Mouse (Mus musculus) thymus, postnatal 10 days (tissue): ENCODE data around the gene Emcn.

Experiments
- DNase-seq, 2 experiments: peaks; one replicate each; pipeline ENCODE4 v3.0.0; 2021; ENCODE audit warnings: low spot score in 2 of 2

Gene Emcn

DNA sequence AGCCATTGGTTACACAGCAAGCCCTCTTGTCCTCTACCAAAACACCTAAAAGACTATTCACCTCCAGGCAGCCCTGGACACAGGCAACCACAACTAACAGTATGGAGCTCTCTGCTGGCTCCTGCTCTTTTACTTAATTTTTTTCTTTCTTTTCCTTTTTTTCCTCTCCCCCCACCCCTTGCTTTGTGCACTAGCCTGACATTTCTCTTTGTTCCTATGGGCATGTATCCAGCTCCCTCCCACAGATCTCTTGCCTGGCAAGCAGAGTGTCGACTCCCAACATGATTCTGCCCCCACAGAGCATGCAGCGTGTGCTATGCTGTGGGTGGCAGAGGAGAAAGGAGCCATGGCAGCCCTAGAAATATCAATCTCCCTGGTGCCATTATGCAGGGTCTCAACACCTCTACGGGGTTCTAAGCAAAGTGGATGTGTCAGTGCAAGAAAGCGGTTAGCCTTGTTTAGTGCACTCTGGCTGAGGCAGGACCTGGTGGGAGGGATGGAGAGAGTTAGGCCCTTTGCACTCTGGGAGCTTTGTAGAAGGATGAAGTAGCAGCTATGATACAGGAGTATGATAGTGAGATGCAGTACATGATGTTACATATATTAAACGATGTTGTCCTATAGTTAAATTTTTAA is 74.7 kb downstream of the Emcn start:
- no peak for DNase-seq

DNA sequence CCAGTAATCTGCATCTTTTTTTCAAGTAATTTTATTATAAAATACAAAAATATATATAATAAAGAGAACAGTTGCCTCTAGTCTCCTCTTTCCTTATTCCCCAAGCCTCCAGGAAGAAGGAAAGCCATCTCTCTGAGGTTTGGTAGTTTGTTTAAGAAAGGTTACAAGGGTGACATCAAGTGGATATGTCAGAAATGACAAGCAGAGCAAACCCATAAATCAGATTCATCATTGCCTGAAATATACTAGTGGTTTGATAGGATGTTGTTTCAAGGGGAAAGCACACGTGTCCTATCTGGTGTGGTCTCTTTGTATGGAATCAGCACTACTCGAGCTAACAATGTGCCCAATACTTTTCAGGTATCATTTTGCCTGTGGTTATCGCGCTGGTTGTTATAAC is 77.8 kb downstream of the Emcn start:
- no peak for DNase-seq

DNA sequence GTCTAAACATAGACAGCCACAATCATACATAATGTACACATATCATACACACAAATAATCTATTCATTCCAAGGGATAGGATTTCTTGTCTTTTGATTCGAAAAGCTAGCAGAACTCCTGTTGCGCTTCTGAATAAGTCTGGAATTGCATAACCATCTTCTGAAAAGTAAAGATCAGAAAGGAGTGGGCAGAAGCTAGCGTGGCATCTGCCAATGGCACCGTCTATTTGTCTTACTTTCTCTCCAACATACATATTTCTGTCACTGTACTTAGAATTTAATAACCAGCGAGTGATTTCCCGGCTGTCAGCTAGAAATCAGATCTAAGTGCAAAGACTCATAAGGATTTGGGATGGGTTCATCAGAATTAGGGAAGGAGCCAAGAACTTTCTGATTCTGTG is 88.6 kb downstream of the Emcn start:
- no peak for DNase-seq

DNA sequence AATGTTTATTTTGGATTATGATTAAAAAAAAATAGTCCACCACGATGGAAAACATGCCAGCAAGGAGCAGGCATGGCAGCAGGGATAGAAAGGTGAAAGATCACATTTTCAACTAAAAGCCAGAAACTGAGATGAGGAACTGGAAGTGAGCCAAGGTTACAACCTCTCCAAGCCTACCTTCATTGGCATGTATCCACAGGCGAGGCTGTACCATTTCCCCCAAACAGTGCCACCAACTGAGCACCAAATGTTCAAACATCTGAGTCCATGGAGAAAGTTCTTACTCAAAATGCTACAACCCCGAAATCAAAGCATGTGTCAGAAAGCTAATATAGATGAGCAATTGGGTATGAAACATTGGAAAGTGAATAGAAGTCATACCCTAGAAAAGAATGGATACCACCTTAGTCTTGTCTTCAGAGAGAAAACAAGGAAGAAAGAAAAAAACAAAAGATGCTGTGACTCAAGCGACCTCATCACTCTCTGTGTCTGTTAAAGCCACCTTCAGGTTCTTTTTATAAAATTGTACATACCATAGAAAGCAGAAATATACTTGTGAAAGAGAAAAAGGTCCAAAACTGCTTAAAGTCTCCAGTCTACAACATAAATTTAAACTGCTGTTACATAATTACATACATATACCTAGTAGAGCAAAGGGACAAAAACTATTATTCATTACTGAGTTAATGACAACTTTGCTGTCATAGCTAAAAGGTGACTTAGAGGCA is 124.2 kb downstream of the Emcn start:
- DNase-seq, result no peak

DNA sequence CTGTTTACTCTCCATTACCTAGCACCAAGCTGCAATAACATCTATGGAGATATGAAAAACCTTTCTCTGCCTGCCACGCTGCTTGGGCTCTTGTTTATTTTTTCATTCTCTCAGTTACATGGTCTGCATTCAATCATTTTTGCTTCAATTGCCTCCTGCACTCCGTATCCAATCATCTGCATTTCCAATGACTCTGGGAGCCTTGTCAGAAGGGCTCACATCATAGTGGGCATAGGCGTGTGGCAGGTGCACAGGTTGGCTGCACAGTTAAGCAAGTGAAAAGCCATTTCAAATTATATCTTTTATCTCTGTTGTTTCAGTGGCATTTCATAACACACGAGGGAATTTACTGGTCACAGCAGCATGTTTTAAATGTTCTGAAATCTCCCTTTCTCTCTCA is 125.1 kb downstream of the Emcn start:
- no peak for DNase-seq

DNA sequence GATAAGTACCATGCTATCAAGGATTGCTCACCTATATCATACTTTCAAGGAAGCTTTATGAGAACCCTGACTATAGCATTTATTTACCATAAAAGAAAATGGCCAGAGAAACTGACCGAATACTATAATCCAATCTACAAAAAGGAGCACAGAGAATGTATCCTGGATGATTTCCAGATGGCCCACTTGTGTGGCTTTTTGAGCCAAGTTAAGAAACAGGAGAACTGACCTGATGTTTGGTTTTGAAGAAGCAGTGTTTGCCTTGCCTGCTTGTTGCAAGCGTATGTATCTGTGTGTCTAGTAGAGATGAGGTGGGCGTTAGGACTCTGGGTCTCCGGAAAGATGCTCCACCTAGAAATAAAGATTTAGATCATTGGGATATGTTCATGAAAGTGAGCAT is 125.9 kb downstream of the Emcn start:
- DNase-seq, result no peak

DNA sequence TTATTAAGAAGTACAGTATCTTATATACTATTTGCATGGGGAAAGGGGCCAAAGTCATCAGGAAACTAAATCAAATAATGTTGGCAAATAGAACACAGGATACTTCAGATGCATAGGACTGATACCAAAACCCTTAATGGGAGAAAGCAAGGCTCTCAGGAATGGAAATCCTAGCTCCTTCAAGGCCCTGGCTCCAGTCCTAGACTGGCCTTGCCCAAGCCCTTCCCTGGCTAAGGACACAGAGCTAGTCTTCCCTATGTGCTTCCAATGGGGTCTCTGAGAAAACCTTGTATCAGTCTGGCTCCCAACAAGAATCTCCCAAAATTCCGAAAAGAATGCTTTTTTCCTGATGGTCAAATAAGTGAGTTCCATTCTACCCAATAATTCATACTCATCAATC is 126.5 kb downstream of the Emcn start:
- DNase-seq, result no peak

DNA sequence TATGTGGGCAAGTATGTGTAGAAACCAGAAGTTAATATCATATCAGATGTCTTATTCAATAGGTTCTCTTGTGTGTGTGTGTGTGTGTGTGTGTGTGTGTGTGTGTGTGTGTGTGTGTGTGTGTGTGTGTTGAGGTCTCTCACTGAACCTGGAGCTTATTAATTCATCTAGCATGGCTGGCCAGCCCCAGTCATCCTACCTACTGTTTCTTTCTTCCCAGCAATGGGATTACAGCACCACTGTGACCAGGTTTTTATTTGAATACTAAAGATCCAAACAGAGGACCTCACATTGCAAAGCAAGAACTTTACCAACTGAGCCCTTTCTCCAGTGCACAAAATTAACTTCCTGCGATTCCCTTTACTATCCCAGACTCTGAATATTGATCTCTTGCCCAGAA is 131.3 kb downstream of the Emcn start:
- DNase-seq, result no peak

DNA sequence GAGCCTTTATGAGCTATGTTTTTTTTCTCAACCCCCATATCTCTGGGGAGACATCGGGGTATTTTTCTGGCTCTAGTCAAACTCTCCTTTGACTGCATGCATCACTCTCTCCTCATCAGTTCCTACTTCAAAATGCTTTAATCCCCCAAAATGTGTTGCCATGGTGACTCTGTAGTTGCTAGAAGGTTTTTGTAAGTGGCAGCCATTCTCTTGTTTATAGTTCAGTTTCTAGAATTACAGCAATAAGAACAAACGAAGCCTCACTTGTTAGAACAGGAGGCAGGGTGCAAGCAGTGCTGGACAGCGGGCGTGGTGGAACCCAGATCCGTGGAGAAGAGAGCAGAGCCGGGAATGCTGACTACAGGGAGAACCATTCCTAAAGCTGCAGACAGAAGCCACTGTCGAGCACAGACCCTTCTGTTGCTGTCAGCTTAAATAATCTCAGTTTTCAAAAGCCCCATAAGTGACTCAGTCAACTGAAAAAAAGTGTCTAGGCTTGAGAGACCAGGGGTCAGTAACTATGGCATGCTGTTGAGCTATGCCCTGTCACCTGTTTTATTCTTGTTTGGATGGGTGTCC is 139.0 kb downstream of the Emcn start:
- DNase-seq, result no peak

DNA sequence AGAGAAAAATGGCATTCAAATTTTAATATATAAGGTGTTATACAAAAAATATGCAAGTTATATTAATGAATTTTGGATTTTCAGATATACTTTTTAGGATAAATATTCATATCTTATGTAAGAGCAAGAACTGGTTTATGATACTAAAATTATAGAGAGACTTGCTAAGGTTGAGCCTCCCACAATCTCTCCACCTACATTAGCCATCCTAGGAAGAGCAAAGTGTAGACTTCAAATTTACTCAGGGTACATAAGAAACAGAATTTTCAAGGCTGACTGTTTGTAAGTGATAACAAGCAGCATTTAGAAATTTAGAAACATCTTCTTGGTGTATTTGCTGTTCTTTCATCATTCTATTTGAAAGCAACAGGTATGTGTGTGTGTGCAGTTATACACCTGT is 140.3 kb downstream of the Emcn start:
- no peak for DNase-seq
